Mouse (Mus musculus): ENCODE results near the gene Atxn1.

Atxn1 gene

GRCm38 (mm10) chr13:45891073-45891472 lies 73.7 kb downstream of the Atxn1 start:
- no peak for DNase-seq

GRCm38 (mm10) chr13:45888953-45889749 lies 75.7 kb downstream of the Atxn1 start:
- DNase-seq, result no peak

- DNase-seq, result no peak
Observed at GRCm38 (mm10) chr13:45884878-45885277, 79.9 kb downstream of the Atxn1 start.

- DNase-seq, result no peak
Observed at GRCm38 (mm10) chr13:45883791-45884238, 81.0 kb downstream of the Atxn1 start.

DNA sequence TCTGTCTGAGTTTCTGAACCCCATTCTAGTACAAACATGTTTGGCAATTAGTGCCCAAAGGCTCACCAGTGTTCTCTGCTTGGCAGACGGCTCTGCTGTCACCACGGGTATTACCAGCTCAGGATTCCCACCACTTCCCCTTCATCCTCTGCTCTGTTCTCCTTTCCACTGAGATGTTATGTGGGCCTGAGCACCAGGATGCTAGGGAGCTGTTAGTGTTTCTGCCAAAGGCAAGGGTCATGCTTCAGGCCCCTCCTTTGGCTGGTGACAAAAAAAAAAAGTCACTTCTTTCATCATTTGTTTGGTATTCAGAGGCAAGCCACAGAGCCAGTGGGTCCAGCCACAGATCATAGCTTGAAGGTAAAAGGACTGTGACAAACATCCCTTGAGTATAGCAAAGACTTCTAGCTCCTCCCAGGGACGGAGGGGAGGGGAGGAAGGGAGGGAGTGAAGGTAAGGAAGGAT lies 81.8 kb downstream of the Atxn1 start:
- no peak for DNase-seq

GRCm38 (mm10) chr13:45880543-45880845 lies 84.3 kb downstream of the Atxn1 start:
- DNase-seq, result no peak

DNA sequence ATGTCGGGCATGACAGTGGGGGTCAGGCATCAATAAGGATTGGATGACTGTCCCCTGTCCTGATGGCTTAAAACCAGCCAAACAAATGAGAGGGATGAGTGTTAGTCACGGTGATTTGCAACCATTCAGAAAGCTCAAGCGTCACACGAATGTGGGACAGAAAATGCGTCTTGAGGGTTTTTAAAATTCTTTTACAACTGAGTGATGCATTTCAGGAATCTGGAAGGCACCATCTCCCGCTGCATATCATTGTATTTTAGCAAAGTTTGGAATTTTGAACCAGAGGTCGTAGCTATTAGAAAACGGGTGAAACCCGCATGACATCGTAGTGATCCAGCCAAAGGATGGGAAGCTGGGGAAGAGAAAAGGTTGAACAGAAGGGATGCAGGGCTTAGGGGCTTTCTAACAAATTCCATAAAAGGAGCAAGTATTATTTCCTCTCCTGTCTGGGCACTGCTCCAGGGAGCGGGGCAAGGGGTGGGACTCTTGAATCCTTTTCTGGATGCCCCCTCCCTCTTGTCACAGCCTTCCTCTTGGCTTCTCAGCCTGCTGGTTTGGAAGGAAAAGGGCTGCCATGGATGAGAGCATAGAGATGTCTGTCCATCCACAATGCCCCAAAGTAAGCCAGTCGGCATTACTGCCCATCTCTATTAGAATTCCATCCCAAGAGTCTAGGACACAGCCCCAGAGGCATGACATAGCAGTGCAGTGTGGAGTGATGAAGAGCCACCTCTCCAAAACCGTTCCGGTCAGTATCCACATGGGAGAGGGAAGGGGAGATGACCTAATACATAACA lies 84.9 kb downstream of the Atxn1 start:
- no peak for DNase-seq

DNA sequence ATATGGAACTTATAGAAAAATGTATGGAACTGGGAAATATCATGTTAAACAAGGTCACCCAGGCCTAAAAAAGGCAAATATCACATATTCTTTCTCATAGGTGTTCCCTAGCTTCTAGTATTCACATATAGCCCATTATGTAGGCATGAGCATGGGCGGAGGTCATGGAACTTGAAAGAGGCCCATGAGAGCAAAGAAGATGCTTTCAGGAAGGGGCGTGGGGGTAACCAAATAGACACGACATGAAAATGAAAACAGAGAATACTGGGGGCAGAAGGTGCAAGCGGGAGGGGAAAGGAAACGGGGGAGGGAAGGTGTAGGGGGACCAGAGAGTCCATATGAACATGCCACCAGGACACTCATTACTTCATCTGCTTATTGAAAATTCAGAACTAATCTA lies 87.9 kb downstream of the Atxn1 start:
- no peak for DNase-seq

DNA sequence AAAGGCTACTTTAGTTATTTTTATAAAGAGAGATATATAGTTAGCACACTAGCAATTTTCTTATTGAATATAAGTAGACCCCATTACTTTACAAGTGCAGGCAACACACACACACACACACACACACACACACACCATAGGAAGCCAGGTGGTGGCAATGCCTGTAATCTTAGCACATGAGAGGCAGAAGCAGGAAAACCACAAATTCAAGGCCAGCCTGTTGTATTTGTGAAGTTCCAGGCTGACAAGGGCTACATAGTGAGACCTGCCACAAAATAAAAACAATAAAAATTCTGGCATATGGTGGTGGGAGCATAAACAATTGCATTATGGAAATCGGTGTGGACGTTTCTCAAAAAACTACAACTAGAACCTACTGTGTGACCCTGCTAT lies 88.4 kb downstream of the Atxn1 start:
- no peak for DNase-seq

DNA sequence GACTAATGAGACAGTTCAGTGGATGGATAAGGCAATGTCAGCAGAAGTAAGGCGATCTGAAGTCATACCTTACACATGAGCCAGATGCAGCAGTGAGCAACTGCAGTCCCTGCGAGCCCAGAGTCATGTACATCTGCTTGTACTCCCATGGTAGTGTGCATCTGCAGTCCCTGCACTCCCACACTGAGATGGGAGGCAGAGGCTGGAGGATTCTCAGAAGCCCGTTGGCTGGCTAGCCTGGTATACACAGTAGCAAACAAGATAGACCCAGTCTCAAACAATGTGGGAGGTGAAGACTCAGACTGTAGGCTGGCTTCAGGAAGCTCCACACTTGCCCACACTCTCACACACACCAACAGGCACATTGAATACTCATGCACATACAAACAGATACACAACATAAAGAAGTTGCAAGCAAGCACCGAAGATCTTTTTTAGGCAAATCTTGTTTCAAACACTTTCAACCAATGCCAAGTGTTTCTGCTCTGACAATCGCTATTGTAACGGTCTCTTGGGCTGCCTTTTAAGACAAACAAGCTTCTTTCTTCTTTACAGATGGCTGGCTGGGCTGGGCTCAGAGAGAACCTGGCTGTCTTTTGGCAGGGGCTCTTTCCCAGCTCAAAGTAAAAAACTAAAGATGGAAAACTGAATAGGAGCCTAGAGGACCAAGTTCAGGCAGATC lies 89.0 kb downstream of the Atxn1 start:
- no peak for DNase-seq

GRCm38 (mm10) chr13:45874196-45874595 lies 90.6 kb downstream of the Atxn1 start:
- no peak for DNase-seq

DNA sequence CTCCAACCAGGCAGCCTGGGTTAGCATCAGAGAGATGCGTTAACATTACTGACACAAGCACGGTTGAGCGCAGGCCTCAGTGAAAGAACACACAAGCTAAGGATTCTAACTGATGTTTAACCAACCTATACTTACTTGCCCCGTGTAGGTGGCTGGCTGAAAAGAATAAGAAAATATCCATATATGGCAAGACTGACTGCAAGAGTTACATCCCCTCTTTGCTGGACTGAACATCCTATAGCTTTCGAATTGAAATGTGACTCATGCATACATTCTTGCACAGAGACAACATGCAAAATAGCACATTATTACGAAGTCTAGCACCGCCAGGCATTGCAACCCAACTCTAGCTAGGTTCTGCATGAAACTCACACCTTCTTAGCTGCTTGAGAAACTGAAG lies 91.8 kb downstream of the Atxn1 start:
- no peak for DNase-seq

- DNase-seq, result no peak
Observed at GRCm38 (mm10) chr13:45872041-45872746, 92.6 kb downstream of the Atxn1 start.

DNA sequence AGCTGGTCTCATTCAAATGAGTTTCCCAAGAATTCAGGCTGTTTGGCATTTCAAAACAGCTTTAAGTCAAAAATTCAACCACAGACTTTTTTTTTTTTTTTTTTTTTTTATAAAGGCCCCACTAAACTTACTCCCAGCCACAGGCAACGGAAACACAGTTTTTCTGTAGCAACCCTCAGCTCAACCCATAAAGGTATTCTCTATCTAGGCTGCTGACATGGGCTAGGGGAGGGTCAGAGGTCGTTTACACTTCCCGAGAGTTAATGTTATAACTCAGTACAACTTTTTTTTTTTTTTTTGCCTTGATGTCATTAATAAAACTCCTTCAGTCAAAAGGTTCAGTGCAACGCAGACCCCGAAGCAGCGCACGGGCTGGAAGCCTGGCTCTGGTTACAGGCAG lies 93.3 kb downstream of the Atxn1 start:
- no peak for DNase-seq

DNA sequence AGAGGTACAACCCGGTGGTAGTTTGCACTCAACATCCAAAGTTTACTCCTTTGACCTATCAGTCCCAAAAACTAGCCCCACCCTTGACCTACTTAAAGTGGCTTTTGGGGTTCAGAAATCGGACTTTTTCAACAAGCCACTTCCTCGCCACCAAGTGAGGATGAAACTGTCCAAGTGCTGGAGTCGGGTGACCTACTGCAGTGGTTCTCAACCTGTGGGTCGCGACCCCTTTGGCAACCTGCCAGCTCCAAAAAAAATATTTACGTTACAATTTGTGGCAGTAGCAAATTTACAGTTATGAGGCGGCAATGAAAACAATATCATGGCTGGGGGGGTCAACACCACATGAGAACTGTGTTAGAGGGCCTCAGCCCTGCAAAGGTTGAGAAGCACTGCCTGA lies 95.9 kb downstream of the Atxn1 start:
- no peak for DNase-seq

DNA sequence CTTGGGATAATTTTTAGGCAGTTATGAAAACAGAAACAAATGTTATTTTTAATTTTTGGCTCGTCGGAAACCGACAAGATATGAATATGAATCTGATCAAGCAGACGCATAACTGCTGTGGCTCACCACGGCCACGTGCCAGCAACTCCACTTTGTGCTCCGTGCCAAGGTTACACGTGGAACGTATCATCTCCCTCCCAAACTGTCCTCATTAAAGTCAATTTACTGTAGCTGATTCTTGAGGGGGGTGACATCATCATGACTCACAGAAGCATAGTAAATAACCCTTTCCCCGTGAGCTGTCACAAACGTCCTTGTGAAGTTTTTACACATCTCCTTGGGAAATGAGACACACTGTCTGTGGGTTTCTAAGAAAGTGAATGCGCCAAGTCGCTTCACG lies 97.5 kb downstream of the Atxn1 start:
- no peak for DNase-seq

- DNase-seq, result no peak
Observed at GRCm38 (mm10) chr13:45866615-45867245, 98.1 kb downstream of the Atxn1 start.

- no peak for DNase-seq
Observed at GRCm38 (mm10) chr13:45865620-45866019, 99.2 kb downstream of the Atxn1 start.

GRCm38 (mm10) chr13:45863779-45864178 lies 101.0 kb downstream of the Atxn1 start:
- DNase-seq, result no peak

- DNase-seq, result no peak
Observed at GRCm38 (mm10) chr13:45861885-45862605, 102.8 kb downstream of the Atxn1 start.

GRCm38 (mm10) chr13:45861098-45861580 lies 103.7 kb downstream of the Atxn1 start:
- DNase-seq, result no peak

Measured in right cerebral cortex, postnatal 14 days (tissue).